Mouse (Mus musculus) embryonic facial prominence, embryonic 11.5 days (tissue): ENCODE measurements around the gene Prkci. TPM values are rescaled to one million over a fixed set of nuclear protein-coding genes. Genes with fewer than 3 reads are reported as not detected.

Experiments
- ATAC-seq: fragments of 200-750 bp; cut with Nextera tagmentation; replicated peaks from 2 replicates; pipeline ENCODE4 v1.8.0; 2017; ENCODE audit warnings: low read depth; ENCODE audit not compliant: insufficient number of reproducible peaks, low FRiP score, low TSS enrichment
- DNase-seq: peaks from one replicate; pipeline ENCODE4 v3.0.0-alpha.2; 2015; ENCODE audit warnings: low spot score
- H3K27ac ChIP-seq: fragments of 300-500 bp; sonication (generic); replicated peaks from 2 replicates; pipeline ENCODE4 v1.5.1; 2014; ENCODE audit warnings: mild to moderate bottlenecking, low read depth, low read length, control low read depth
- H3K27me3 ChIP-seq: fragments of 300-500 bp; sonication (generic); 2 replicates; pipeline ENCODE4 v1.6.1; 2014; ENCODE audit warnings: mild to moderate bottlenecking, low read length, moderate library complexity, mixed read lengths; ENCODE audit not compliant: control insufficient read depth, insufficient read depth
- H3K36me3 ChIP-seq: fragments of 300-500 bp; sonication (generic); replicated peaks from 2 replicates; pipeline ENCODE4 v1.6.1; 2014; ENCODE audit warnings: low read depth, mild to moderate bottlenecking, low read length, moderate library complexity, mixed read lengths; ENCODE audit not compliant: control insufficient read depth, insufficient read depth
- H3K4me1 ChIP-seq: fragments of 300-500 bp; sonication (generic); 2 replicates; pipeline ENCODE4 v1.6.1; 2014; ENCODE audit warnings: low read length, mixed read lengths; ENCODE audit not compliant: control insufficient read depth, insufficient read depth
- H3K4me2 ChIP-seq: fragments of 300-500 bp; sonication (generic); 2 replicates; pipeline ENCODE4 v1.6.1; 2014; ENCODE audit warnings: low read depth, mild to moderate bottlenecking, control low read depth, low read length, moderate library complexity
- H3K4me3 ChIP-seq: fragments of 300-500 bp; sonication (generic); 2 replicates; pipeline ENCODE4 v1.5.1; 2014; ENCODE audit warnings: low read depth, low read length, control low read depth
- H3K9ac ChIP-seq: fragments of 300-500 bp; sonication (generic); replicated peaks from 2 replicates; pipeline ENCODE4 v1.6.1; 2014; ENCODE audit warnings: mild to moderate bottlenecking, control low read depth, low read length
- H3K9me3 ChIP-seq: fragments of 300-500 bp; sonication (generic); replicated peaks from 2 replicates; pipeline ENCODE4 v1.6.1; 2016; ENCODE audit warnings: mild to moderate bottlenecking, low read length, inconsistent platforms, mixed read lengths; ENCODE audit not compliant: control insufficient read depth
- WGBS: fragments of 180-500 bp; shearing (Covaris S2); extraction: QIAGEN DNeasy Blood & Tissue Kit; methylation state at CpG from one replicate; pipeline ENCODE4 v1.1.7; 2014; 5-methylcytosine and 5-hydroxymethylcytosine counted together
- polyA plus RNA-seq: library from polyadenylated mRNA; unstranded; fragments of >200 nt; fragmentation: Nextera tagmentation; extraction: Ambion mirVana; gene quantifications from 2 replicates; pipeline ENCODE4 v1.2.1, GENCODE M21; 2014

Prkci gene
- polyA plus RNA-seq, 1 experiment from 2014 or later: 57.1 TPM

DNA sequence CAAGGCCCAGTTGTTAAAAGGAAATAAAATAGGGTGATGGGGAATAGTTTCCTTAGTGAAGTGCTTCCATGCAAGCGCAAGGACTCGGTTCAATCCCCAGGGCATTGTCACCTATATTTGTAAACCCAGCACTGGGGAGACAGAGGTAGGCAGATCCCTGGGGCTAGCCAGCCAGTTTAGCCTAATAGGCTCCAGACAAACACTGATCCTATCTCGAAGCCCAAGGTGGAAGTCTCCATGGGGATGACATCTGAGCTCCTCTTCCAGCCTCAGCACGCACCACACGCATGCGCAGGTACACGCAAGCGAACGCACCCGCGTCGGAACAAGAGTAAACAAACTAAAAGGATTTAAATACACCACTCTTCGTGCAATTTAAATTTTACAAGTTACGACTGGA is 76.3 kb downstream of the Prkci start:
- H3K4me2 ChIP-seq: no peak overlapping the region
- 85% methylated on average over 14 of the region's 14 CpGs for WGBS

DNA sequence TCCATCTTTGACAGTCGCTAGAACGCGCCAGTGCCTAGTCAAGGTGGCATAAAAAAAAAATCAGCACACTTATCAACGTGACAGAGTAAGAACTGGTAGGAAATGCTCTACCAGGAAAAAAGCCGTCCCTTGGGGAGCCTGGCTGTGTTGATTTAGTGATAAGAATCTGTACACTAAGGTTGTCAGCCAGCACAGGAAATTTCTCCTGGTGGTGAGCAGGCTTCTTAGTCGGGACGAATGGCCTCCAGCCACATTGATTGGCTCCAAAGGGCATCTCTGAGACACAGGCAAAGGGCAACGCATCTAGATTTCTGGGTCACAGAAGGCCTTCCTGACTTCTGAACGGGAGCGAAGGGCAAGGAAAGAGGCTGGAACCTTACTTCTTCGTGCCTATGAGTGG is 80.3 kb downstream of the Prkci start:
- Histone ChIP-seq H3K36me3 (no peaks in the 10 kb centered on the region), H3K4me2 (no peak overlapping the region), H3K4me3 (no peak overlapping the region), H3K4me1 (no peaks in the 10 kb centered on the region; the same call in 1 of the 2 replicates), H3K27me3 (no peaks in the 10 kb centered on the region), H3K27ac (no peak overlapping the region), H3K9ac (no peak overlapping the region), H3K9me3 (no peaks in the 10 kb centered on the region)
- 50% methylated on average over 11 of the region's 11 CpGs for WGBS
- ATAC-seq: no peak
- peak; percentile 27 for DNase-seq

More for the DNA sequence above, 76.3 kb downstream of the Prkci start:
- no peak overlapping the region for H3K27ac ChIP-seq
- ATAC-seq: no peak
- H3K9ac ChIP-seq: no peak overlapping the region
- no peaks in the 10 kb centered on the region for H3K27me3 ChIP-seq
- DNase-seq: no peak
- H3K36me3 ChIP-seq: no peaks in the 10 kb centered on the region
- no peaks in the 10 kb centered on the region; the same call in 1 of the 2 replicates for H3K4me1 ChIP-seq
- no peaks in the 10 kb centered on the region for H3K9me3 ChIP-seq
- H3K4me3 ChIP-seq: no peak overlapping the region

DNA sequence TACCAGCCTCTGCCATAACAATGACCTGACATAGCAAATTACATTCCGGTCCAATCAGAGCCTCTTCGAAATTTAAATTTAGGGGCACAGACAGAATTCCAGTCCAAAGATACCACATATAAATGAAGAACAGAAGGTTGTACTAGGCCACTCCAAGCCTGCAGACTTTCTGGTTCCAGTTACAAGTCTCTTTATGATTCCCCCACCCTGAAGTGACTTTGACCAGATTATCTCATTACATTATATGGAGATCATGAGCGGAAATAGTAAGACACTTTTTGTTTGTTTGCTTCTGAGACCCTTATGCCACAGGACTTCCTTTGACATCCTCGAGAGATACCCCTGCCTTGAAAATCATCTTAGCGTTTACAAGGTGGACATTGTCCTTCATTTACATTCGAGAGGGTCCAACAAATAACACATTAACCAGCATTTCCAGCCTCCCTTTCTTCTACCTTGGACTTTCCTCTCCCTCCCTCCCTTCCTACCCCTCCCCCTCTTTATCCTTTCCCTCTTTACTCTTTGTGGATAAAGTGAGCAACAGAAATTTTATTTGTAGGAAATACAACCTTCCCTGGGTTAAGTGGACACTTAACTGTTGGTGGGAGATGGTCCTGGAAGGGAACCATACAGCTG is 81.6 kb downstream of the Prkci start:
- no peaks in the 10 kb centered on the region for H3K27me3 ChIP-seq
- H3K36me3 ChIP-seq: no peaks in the 10 kb centered on the region
- H3K9ac ChIP-seq: no peak overlapping the region
- 81% methylated on average over 6 of the region's 6 CpGs for WGBS
- no peaks in the 10 kb centered on the region for H3K9me3 ChIP-seq
- ATAC-seq (no peak), DNase-seq (no peak)
- H3K4me1 ChIP-seq: no peaks in the 10 kb centered on the region; the same call in 1 of the 2 replicates
- no peak overlapping the region for H3K4me3 ChIP-seq
- no peak overlapping the region for H3K27ac ChIP-seq
- no peak overlapping the region for H3K4me2 ChIP-seq

DNA sequence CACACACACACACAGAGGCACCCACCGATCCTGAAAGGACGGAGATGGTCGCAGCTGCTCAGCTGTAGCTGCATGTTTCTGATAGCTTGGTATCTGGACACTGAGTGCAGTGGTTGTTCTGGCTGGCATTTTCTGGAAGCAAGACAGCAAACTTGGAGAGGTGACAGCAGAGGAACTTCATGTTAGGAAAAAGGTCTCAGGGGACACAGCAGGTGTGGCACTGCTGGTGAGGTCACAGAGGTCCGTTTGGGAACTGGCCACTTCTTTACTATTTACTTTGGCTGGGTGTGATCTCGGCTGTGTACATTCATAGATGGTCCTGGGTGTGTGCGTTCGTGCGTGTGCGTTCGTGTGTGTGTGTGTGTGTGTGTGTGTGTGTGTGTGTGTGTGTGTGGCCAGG is 83.9 kb downstream of the Prkci start:
- H3K4me1 ChIP-seq: no peaks in the 10 kb centered on the region; the same call in 1 of the 2 replicates
- no peak overlapping the region for H3K4me2 ChIP-seq
- 80% methylated on average over 10 of the region's 10 CpGs for WGBS
- H3K9ac ChIP-seq: no peak overlapping the region
- H3K9me3 ChIP-seq: no peaks in the 10 kb centered on the region
- no peak for ATAC-seq
- H3K36me3 ChIP-seq: no peaks in the 10 kb centered on the region
- DNase-seq: no peak
- H3K4me3 ChIP-seq: no peak overlapping the region
- H3K27ac ChIP-seq: no peak overlapping the region
- H3K27me3 ChIP-seq: no peaks in the 10 kb centered on the region

DNA sequence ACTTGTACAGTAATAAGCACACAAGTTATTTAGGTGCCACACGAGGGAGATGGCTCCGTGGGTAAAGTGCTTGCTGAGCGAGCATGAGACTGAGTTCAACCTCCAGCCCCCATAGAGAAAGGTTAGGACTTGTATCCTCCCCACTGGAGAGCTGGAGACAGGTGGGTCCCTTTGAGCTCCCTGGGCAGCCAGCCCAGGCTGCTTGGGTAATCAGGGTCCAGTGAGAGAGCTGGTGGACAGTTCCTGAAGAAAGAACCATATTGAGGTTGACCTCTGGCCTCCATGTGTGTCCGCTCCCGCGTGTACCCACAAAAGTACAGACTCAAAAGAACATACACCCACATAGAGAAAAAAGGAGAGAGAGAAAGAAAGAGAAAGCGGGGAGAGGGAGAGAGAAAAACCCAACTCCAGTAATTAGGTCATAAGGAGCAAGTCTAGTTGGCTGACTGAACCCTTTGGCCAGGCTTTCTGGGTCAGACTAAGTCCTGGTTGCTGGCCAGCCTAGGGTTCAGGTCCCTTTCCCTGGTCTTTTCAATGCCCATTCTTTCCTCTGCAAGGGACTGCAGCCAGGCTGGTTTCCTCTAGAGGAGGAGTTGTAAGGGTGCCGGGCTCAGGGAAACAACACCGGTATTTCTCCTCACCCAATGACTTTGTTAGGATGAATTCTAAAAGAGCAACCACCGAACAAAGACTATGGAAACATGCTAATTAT is 85.4 kb downstream of the Prkci start:
- WGBS: 89% methylated on average over 10 of the region's 10 CpGs
- Histone ChIP-seq H3K9ac (no peak overlapping the region), H3K27ac (no peak overlapping the region), H3K9me3 (no peaks in the 10 kb centered on the region), H3K27me3 (no peaks in the 10 kb centered on the region), H3K4me2 (no peak overlapping the region), H3K4me3 (no peak overlapping the region), H3K4me1 (no peaks in the 10 kb centered on the region; the same call in 1 of the 2 replicates), H3K36me3 (no peaks in the 10 kb centered on the region)
- ATAC-seq (no peak), DNase-seq (no peak)

DNA sequence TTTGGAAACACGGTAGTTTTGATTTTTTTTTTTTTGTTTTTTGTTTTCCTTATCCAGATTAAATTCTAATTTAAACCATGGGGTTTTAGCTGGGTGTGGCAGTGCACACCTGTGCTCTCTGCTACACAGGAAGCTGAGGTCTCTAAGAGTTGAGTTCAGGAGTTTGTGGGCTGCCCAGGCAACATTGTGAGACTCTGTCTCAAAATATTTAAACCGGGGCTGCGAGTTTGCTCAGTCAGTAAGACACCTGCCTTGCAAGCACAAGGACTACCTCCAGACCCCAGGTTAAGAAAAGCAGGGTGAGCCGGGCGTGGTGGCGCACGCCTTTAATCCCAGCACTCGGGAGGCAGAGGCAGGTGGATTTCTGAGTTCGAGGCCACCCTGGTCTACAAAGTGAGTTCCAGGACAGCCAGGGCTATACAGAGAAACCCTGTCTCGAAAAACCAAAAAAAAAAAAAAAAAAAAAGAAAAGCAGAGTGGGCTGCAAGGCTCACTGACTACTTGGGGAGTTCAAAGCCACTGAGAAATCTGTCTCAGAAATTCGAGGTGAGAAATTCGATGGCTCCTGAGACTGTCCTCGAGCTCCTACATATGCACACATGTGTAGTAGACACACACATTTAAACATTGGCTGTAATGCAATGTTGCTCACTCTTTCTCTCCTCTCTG is 87.4 kb downstream of the Prkci start:
- H3K4me2 ChIP-seq: no peak overlapping the region
- H3K27ac ChIP-seq: no peak overlapping the region
- 91% methylated on average over 11 of the region's 13 CpGs for WGBS
- no peak for ATAC-seq
- DNase-seq: no peak
- H3K36me3 ChIP-seq: no peaks in the 10 kb centered on the region
- no peaks in the 10 kb centered on the region for H3K27me3 ChIP-seq
- no peaks in the 10 kb centered on the region for H3K9me3 ChIP-seq
- no peak overlapping the region for H3K9ac ChIP-seq
- no peaks in the 10 kb centered on the region for H3K4me1 ChIP-seq
- H3K4me3 ChIP-seq: no peak overlapping the region

DNA sequence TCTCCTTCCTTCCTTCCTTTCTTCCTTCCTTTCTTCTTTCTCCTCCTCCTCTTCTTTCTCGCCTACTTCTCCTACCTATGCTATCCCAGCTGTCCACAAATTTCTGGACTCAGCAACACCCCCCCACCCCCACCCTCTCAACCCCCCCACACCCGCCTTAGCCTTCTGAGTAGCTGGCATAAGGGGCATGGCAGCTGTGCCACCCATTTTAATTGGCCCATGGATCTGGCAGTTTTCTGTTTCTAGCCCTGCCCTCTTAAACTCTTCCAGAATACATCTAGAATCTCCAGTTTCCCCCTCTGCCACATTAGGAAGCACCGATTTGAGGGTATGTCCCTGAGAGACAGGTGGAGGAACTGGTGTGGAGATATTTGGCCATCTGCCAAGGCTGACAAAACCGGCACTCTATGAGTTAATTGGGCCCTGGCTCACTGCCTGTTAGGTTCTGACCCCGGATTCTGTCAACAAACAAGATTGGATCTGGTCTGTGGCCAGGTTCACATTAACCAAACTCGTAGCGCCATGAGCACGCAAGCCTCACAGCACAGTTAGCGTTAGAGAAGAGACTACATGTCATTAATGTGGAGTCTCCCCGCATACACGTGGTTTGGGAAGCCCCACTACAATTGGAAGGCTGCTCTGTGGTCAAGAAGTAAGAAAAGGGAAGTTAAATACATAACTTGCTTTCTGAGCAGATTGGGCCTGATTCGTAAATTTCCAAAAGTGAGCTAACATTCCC is 88.1 kb downstream of the Prkci start:
- Histone ChIP-seq H3K36me3 (no peaks in the 10 kb centered on the region), H3K27me3 (no peaks in the 10 kb centered on the region), H3K9me3 (no peaks in the 10 kb centered on the region), H3K4me2 (no peak overlapping the region), H3K27ac (no peak overlapping the region), H3K4me3 (no peak overlapping the region), H3K9ac (no peak overlapping the region; the same call in 1 of the 2 replicates), H3K4me1 (no peaks in the 10 kb centered on the region)
- DNase-seq (peak; percentile 19), ATAC-seq (no peak)
- WGBS: 55% methylated on average over 12 of the region's 12 CpGs
